Mouse (Mus musculus) kidney, postnatal 25 days (tissue): ENCODE data around the gene Gm4871.
A peak's percentile ranks its signal among the peaks of the same experiment; 100 is the strongest.

Experiments used
- DNase-seq, 2 experiments: peaks; one replicate each; pipeline ENCODE4 v3.0.0; 2021; ENCODE audit warnings: mixed read lengths in 2 of 2

Gm4871 gene

GRCm38 (mm10) chr5:144990481-144990880 is 42.1 kb downstream of the Gm4871 start:
- DNase-seq = no peak

GRCm38 (mm10) chr5:144990051-144990450 is 42.5 kb downstream of the Gm4871 start:
- DNase-seq = no peak

DNA sequence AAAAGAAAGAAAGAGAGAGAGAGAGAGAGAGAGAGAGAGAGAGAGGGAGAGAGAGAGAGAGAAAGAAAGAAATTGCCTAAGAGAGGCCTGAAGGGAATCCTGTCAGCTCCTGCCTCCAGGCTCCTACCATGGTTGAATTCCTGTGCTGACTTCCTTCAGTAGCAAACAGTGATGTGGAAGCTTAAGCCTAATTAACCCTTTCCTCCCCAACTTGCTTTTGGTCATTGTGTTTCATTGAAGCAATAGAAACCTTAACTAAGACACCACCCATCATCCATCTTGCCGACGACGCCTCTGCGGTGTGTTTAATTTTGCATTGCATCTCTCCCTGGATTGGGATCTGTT is 43.5 kb downstream of the Gm4871 start:
- no peak for DNase-seq

GRCm38 (mm10) chr5:144988340-144989060 is 44.1 kb downstream of the Gm4871 start:
- DNase-seq = peak; percentile 42 to 46

GRCm38 (mm10) chr5:144987561-144987960 is 45.0 kb downstream of the Gm4871 start:
- DNase-seq = no peak

DNA sequence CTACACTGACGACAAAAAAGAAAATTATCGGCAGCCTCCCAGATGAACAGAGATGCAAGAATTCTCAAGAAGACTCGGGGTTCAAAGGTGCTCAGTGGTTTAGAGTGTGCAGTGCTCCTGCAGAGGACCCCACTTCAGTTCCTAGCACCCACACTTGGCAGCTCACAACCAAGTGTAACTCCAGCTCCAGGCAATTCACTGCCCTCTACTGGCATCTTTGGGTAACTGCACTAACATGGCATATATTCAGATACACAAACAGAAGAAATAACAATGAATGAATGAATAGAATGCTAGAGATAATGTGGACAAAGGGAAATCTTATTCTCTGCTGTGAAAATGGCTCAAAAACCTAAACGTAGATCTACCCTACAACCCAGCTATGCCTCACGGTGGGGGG is 47.7 kb downstream of the Gm4871 start:
- no peak for DNase-seq

DNA sequence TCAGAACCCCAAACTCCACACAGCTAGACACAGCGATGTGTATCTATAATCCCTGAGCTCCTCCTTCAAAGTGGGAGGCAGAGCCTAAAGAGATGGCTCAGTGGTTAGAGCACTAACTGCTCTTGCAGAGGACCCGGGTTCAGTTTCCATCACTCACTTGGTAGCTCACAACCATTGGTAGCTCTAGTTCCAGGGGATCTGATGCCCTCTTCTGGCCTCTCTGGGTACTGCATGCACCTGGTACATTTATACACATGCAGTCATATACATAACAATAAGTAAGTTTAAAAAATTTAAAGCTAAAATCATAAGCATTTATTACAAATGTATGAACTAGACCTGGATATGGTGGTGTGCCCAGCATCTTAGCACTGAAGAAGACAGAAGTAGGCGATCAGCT is 49.3 kb downstream of the Gm4871 start:
- no peak for DNase-seq
